Mouse (Mus musculus) embryonic facial prominence, embryonic 10.5 days (tissue): ENCODE data around the gene Wdr27. TPM values are rescaled to one million over a fixed set of nuclear protein-coding genes. Genes with fewer than 3 reads are reported as not detected.

Source experiments
- DNase-seq: peaks from one replicate; pipeline ENCODE4 v3.0.0-alpha.2; 2017; ENCODE audit warnings: low spot score
- H3K27ac ChIP-seq: fragments of 300-500 bp; sonication (generic); replicated peaks from 2 replicates; pipeline ENCODE4 v1.5.1; 2016; ENCODE audit warnings: mild to moderate bottlenecking
- H3K27me3 ChIP-seq: fragments of 300-500 bp; sonication (generic); replicated peaks from 2 replicates; pipeline ENCODE4 v1.6.1; 2016; ENCODE audit warnings: low read depth, mild to moderate bottlenecking; ENCODE audit not compliant: poor library complexity, severe bottlenecking
- H3K36me3 ChIP-seq: fragments of 300-500 bp; sonication (generic); replicated peaks from 2 replicates; pipeline ENCODE4 v1.6.1; 2016; ENCODE audit warnings: mild to moderate bottlenecking, moderate library complexity
- H3K4me1 ChIP-seq: fragments of 300-500 bp; sonication (generic); 2 replicates; pipeline ENCODE4 v1.6.1; 2016
- H3K4me3 ChIP-seq: fragments of 300-500 bp; sonication (generic); 2 replicates; pipeline ENCODE4 v1.5.1; 2016; ENCODE audit warnings: mild to moderate bottlenecking, moderate library complexity
- H3K9me3 ChIP-seq: fragments of 300-500 bp; sonication (generic); 2 replicates; pipeline ENCODE4 v1.6.1; 2016; ENCODE audit warnings: mild to moderate bottlenecking
- WGBS: fragments of 180-500 bp; shearing (Covaris S2); methylation state at CpG from one replicate; pipeline ENCODE4 v1.1.7; 2016; 5-methylcytosine and 5-hydroxymethylcytosine counted together
- polyA plus RNA-seq: library from polyadenylated mRNA; unstranded; fragments of >200 nt; fragmentation: Nextera tagmentation; extraction: Ambion mirVana; gene quantifications from 2 replicates; pipeline ENCODE4 v1.2.1, GENCODE M21; 2016

Gene Wdr27
- polyA plus RNA-seq, 1 experiment from 2014 or later = 5.0 TPM

DNA sequence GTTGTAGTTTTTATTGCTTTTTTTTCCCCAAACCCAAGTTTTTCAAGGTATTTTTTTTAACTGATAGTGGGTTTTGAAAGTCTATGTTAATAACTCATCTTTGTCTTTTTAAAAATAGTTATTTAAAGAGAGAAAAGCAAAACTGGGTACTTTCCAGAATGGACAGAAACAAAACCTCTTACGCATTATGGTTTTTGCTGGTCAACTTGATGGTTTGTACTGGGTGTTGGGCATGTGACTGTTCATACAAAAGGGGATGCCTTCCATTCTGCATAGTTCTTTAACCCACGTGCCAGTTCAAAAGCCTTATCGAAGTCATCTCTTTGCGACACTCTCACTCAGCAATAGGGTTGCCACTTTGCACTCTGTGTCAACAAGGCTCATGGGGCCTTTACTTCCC, 147.9 kb downstream of the Wdr27 start:
- 91% methylated on average over 4 of the region's 4 CpGs for WGBS

DNA sequence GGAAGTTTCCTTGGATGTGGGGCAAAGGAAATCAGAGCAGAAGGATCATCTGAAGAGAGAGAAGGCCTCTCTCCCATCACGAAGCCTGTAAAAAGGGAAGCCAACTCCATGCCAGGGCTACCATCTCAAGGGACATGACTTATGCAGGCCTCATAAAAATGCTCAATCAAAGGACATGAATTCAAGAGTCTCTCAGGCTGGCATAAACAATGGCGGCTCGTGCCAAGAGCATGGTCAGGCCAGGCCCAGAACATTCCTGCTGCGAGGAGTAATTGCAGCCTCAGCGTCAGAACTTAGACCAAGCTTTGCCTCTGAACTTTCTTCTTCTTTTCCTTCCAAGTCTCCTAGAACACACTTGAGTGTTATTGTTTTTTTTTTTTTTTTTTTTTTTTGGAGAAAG, 163.6 kb downstream of the Wdr27 start:
- Histone ChIP-seq H3K27me3 (no peaks in the 10 kb centered on the region), H3K4me3 (no peak overlapping the region), H3K27ac (no peak overlapping the region), H3K4me1 (no peaks in the 10 kb centered on the region), H3K9me3 (no peaks in the 10 kb centered on the region), H3K36me3 (no peaks in the 10 kb centered on the region)
- no peak for DNase-seq
- WGBS = 88% methylated on average over 5 of the region's 5 CpGs

More for the DNA sequence above, 147.9 kb downstream of the Wdr27 start:
- DNase-seq = no peak
- no peak overlapping the region for H3K4me3 ChIP-seq
- no peaks in the 10 kb centered on the region for H3K4me1 ChIP-seq
- no peaks in the 10 kb centered on the region for H3K27me3 ChIP-seq
- H3K27ac ChIP-seq = no peak overlapping the region
- H3K9me3 ChIP-seq = peaks cover 8% of the 10 kb centered on the region
- H3K36me3 ChIP-seq = no peaks in the 10 kb centered on the region

DNA sequence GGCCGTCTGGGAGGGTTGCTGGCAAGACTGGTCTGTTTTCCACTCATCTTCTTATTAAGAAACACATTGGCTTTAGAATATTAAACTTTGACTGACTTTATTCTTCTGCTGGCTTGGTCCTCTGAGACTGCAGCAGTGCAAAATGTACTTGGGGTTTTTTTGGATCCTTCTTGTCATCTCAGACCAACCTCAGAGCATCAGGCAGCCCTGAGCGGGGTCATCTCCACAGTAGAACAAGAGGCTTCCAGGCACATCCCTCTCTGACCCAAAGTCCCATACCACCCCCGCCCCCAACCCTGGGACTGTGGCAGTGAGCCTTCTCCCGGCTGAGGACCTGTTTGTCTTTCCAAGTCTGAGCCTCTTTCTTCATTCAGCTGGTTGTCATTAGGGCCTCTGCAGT, 171.6 kb downstream of the Wdr27 start:
- 61% methylated on average over 4 of the region's 4 CpGs for WGBS
- Histone ChIP-seq H3K27me3 (no peaks in the 10 kb centered on the region), H3K4me3 (no peak overlapping the region), H3K27ac (no peak overlapping the region), H3K36me3 (no peaks in the 10 kb centered on the region), H3K4me1 (no peaks in the 10 kb centered on the region), H3K9me3 (no peaks in the 10 kb centered on the region)
- no peak for DNase-seq

DNA sequence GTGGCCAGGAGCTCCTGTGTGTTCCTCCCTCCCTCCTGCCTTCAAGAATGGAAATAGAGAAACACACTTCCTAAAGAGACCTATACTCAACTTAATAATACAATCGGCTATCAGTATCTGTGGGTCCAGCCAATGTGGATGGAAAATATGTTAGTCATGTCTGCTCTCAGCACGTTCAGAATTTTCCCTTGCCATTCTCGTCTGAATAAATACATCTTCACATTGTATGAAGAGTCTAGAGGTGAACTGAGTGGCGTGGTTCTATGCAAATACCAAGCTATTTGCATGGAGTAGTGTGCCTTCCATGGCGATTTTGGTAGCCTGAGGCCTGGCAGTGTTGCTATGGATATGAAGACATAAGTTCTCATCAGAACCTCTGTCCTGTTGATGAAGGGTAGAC, 172.6 kb downstream of the Wdr27 start:
- no peaks in the 10 kb centered on the region for H3K36me3 ChIP-seq
- no peaks in the 10 kb centered on the region for H3K9me3 ChIP-seq
- H3K27me3 ChIP-seq = no peaks in the 10 kb centered on the region
- H3K4me1 ChIP-seq = no peaks in the 10 kb centered on the region
- H3K27ac ChIP-seq = no peak overlapping the region
- no peak for DNase-seq
- H3K4me3 ChIP-seq = no peak overlapping the region
- 79% methylated on average over 5 of the region's 5 CpGs for WGBS

Other genes with a start within 250 kb of the Wdr27 start
- gene Thbs2, start 248.9 kb downstream of the Wdr27 start, polyA plus RNA-seq = 1.3 and 1.9 TPM in 2 replicates
- gene 1600012H06Rik, start within 50 bp of the Wdr27 start, polyA plus RNA-seq = 24.9 and 27.3 TPM in 2 replicates
- gene Phf10, start 18.1 kb upstream of the Wdr27 start, polyA plus RNA-seq = 28.2 and 33.8 TPM in 2 replicates
- gene 9030025P20Rik, start 35.3 kb upstream of the Wdr27 start, polyA plus RNA-seq = 8.6 and 11.9 TPM in 2 replicates
- gene Gm3417, start 35.6 kb upstream of the Wdr27 start, polyA plus RNA-seq = 0.55 and 1.3 TPM in 2 replicates
- 6.3 and 7.8 TPM in 2 replicates for gene Gm3435, start 67.0 kb upstream of the Wdr27 start, polyA plus RNA-seq
- 93.9 and 95.6 TPM in 2 replicates for gene Ermard, start 98.0 kb upstream of the Wdr27 start, polyA plus RNA-seq
- not detected in 2 replicates for gene Tcte3, start 98.3 kb upstream of the Wdr27 start, polyA plus RNA-seq
- 3.7 and 4.2 TPM in 2 replicates for gene Gm3448, start 98.4 kb upstream of the Wdr27 start, polyA plus RNA-seq